Mouse (Mus musculus) MEL (cell line): ENCODE measurements around the gene Rab8b. TPM values are rescaled to one million over a fixed set of nuclear protein-coding genes. Genes with fewer than 3 reads are reported as not detected.
"Not testable (repeated sequence)": the region's sequence is repeated elsewhere in the genome, so short reads cannot be mapped to it uniquely, and the experiment has no call there.

Experiments
- DNase-seq: peaks from one replicate; pipeline ENCODE4 v3.0.0; 2011; ENCODE audit warnings: low read depth, low spot score
- H3K27ac ChIP-seq: 2 replicates; pipeline ENCODE4 v1.5.1; 2012; ENCODE audit warnings: low read depth, mild to moderate bottlenecking, control low read depth, low read length, moderate library complexity; ENCODE audit not compliant: control insufficient read depth
- H3K27me3 ChIP-seq, 2 experiments: fragments of 150-350 bp in 1 of 2; sonication (generic) in 1 of 2; 2 replicates each; pipeline ENCODE4 v1.6.1; 2012; ENCODE audit warnings: low read length in 2 of 2, mild to moderate bottlenecking in 2 of 2, improper control_type of control experiment in 1 of 2, moderate library complexity in 1 of 2; ENCODE audit not compliant: insufficient read depth in 2 of 2, control insufficient read depth in 1 of 2
- H3K36me3 ChIP-seq, 2 experiments: 2 replicates each; pipeline ENCODE4 v1.6.1; 2012 to 2014; ENCODE audit warnings: low read length in 2 of 2, improper control_type of control experiment in 1 of 2, inconsistent platforms in 1 of 2, mild to moderate bottlenecking in 1 of 2; ENCODE audit not compliant: insufficient read depth in 2 of 2, control insufficient read depth in 1 of 2
- H3K4me1 ChIP-seq, 2 experiments: fragments of 150-350 bp in 1 of 2; sonication (generic) in 1 of 2; 2 replicates each; pipeline ENCODE4 v1.6.1; 2012; ENCODE audit warnings: low read length in 2 of 2, improper control_type of control experiment in 1 of 2, mild to moderate bottlenecking in 1 of 2; ENCODE audit not compliant: insufficient read depth in 2 of 2, control insufficient read depth in 1 of 2
- H3K4me3 ChIP-seq, 2 experiments: fragments of 150-350 bp in 1 of 2; sonication (generic) in 1 of 2; 2 replicates each; pipeline ENCODE4 v1.5.1; 2012; ENCODE audit warnings: low read depth in 2 of 2, low read length in 2 of 2, mild to moderate bottlenecking in 2 of 2, moderate library complexity in 2 of 2, control low read depth in 1 of 2, improper control_type of control experiment in 1 of 2; ENCODE audit not compliant: control insufficient read depth in 1 of 2, insufficient read depth in 1 of 2
- H3K79me2 ChIP-seq: 2 replicates; pipeline ENCODE4 v1.6.1; 2012; ENCODE audit warnings: mild to moderate bottlenecking, low read length, moderate library complexity; ENCODE audit not compliant: control insufficient read depth, poor library complexity, insufficient read depth
- H3K9ac ChIP-seq: 2 replicates; pipeline ENCODE4 v1.6.1; 2012; ENCODE audit warnings: low read depth, mild to moderate bottlenecking, control low read depth, low read length, moderate library complexity; ENCODE audit not compliant: control insufficient read depth, poor library complexity, severe bottlenecking
- H3K9me3 ChIP-seq: fragments of 150-350 bp; sonication (generic); replicated peaks from 2 replicates; pipeline ENCODE4 v1.6.1; 2012; ENCODE audit warnings: mild to moderate bottlenecking, low read length, improper control_type of control experiment, moderate library complexity; ENCODE audit not compliant: insufficient read depth
- BHLHE40 ChIP-seq: IDR thresholded peaks from 2 replicates; pipeline ENCODE4 v1.6.1; 2012; ENCODE audit warnings: low read depth, mild to moderate bottlenecking, inconsistent platforms, low read length, improper control_type of control experiment, borderline replicate concordance
- ELF1 ChIP-seq: IDR thresholded peaks from 2 replicates; pipeline ENCODE4 v1.6.1; 2014; ENCODE audit warnings: low read depth, mild to moderate bottlenecking, inconsistent platforms, low read length, improper control_type of control experiment, moderate library complexity
- JUND ChIP-seq: IDR thresholded peaks from 2 replicates; pipeline ENCODE4 v1.6.1; 2011; ENCODE audit warnings: low read depth, mild to moderate bottlenecking, improper control_type of control experiment, low read length
- KAT2A ChIP-seq: conservative IDR thresholded peaks from 2 replicates; pipeline ENCODE4 v1.6.1; 2012; ENCODE audit warnings: low read depth, low read length, improper control_type of control experiment, inconsistent platforms
- MAX ChIP-seq: IDR thresholded peaks from 2 replicates; pipeline ENCODE4 v1.6.1; 2011; ENCODE audit warnings: low read length, improper control_type of control experiment
- NRF1 ChIP-seq: IDR thresholded peaks from 2 replicates; pipeline ENCODE4 v1.6.1; 2014; ENCODE audit warnings: low read depth, mild to moderate bottlenecking, inconsistent platforms, low read length, improper control_type of control experiment, moderate library complexity; ENCODE audit not compliant: poor library complexity, insufficient read depth, severe bottlenecking
- POLR2AphosphoS2 ChIP-seq: IDR thresholded peaks from 2 replicates; pipeline ENCODE4 v1.6.1; 2011; ENCODE audit warnings: low read length, improper control_type of control experiment
- RCOR1 ChIP-seq: IDR thresholded peaks from 2 replicates; pipeline ENCODE4 v1.6.1; 2012; ENCODE audit warnings: low read depth, mild to moderate bottlenecking, inconsistent platforms, low read length, improper control_type of control experiment
- SIN3A ChIP-seq: IDR thresholded peaks from 2 replicates; pipeline ENCODE4 v1.6.1; 2012; ENCODE audit warnings: low read length, improper control_type of control experiment, inconsistent platforms
- TAL1 ChIP-seq: IDR thresholded peaks from 2 replicates; pipeline ENCODE4 v1.6.1; 2012; ENCODE audit warnings: mild to moderate bottlenecking, inconsistent platforms, low read length, moderate library complexity, mixed read lengths
- UBTF ChIP-seq: IDR thresholded peaks from 2 replicates; pipeline ENCODE4 v1.6.1; 2012; ENCODE audit warnings: low read depth, mild to moderate bottlenecking, inconsistent platforms, low read length, improper control_type of control experiment, moderate library complexity, borderline replicate concordance; ENCODE audit not compliant: insufficient read depth
- USF1 ChIP-seq: IDR thresholded peaks from 2 replicates; pipeline ENCODE4 v1.6.1; 2014; ENCODE audit warnings: low read depth, mild to moderate bottlenecking, inconsistent platforms, low read length, improper control_type of control experiment, moderate library complexity
- ZMIZ1 ChIP-seq: IDR thresholded peaks from 2 replicates; pipeline ENCODE4 v1.6.1; 2012; ENCODE audit warnings: low read depth, mild to moderate bottlenecking, inconsistent platforms, low read length, improper control_type of control experiment, moderate library complexity
- polyA plus RNA-seq, 2 experiments: library from polyadenylated mRNA; stranded (reverse) in 1 of 2; unstranded in 1 of 2; fragments of >175 nt in 1 of 2; fragments of >200 nt in 1 of 2; gene quantifications; 2 replicates each; pipeline versions ENCODE4 v1.2.1 to v1.2.4; 2012; ENCODE audit warnings: low replicate concordance in 2 of 2, low read depth in 1 of 2; ENCODE audit not compliant: insufficient read length in 2 of 2, insufficient read depth in 1 of 2, missing spikeins in 1 of 2
- total RNA-seq: library from RNA; depleted of rRNA; stranded (reverse); fragments of 300-350 nt; gene quantifications from 2 replicates; pipeline ENCODE4 v1.2.3, GENCODE M21; 2012

The Rab8b gene
- total and polyA plus RNA-seq, 3 experiments = 16.1 to 16.4 TPM; not detected in 1

GRCm38 (mm10) chr9:66820996-66821395, 98.5 kb downstream of the Rab8b start:
- no peak overlapping the region for H3K4me3 ChIP-seq
- no peaks in the 10 kb centered on the region for H3K36me3 ChIP-seq
- TF ChIP-seq TAL1 (no peak), UBTF (no peak), SIN3A (no peak), POLR2AphosphoS2 (no peak), ELF1 (no peak), NRF1 (no peak), MAX (peak; percentile 69), ZMIZ1 (no peak), USF1 (peak; percentile 42; the same call in 1 of the 2 replicates)
- no peaks in the 10 kb centered on the region for H3K9me3 ChIP-seq
- no peak for DNase-seq
- no peak overlapping the region for H3K27ac ChIP-seq
- H3K4me1 ChIP-seq = no peaks in the 10 kb centered on the region
- H3K79me2 ChIP-seq = no peaks in the 10 kb centered on the region
- no peaks in the 10 kb centered on the region; a peak in 1 of 4 replicates for H3K27me3 ChIP-seq
- no peak overlapping the region for H3K9ac ChIP-seq

- Histone ChIP-seq H3K9me3 (no peaks in the 10 kb centered on the region), H3K27ac (no peak overlapping the region), H3K27me3 (peaks cover 4 to 34% of the 10 kb centered on the region in 2 experiments)
- TF ChIP-seq BHLHE40 = no peak
- TF ChIP-seq KAT2A = no peak
- no peak for TF ChIP-seq JUND
- TF ChIP-seq RCOR1 = no peak
- TF ChIP-seq, all 39 proteins: peak for 0
- DNase-seq = no peak
- Histone ChIP-seq H3K4me3 (no peak overlapping the region), H3K9ac (no peak overlapping the region), H3K4me1 (no peaks in the 10 kb centered on the region), H3K79me2 (no peaks in the 10 kb centered on the region), H3K36me3 (no peaks in the 10 kb centered on the region)
Observed at GRCm38 (mm10) chr9:66813392-66813791, 106.1 kb downstream of the Rab8b start.

- H3K9ac ChIP-seq, H3K9me3 ChIP-seq, H3K36me3 ChIP-seq, H3K4me1 ChIP-seq, H3K79me2 ChIP-seq, H3K4me3 ChIP-seq, H3K27me3 ChIP-seq, H3K27ac ChIP-seq, DNase-seq: not testable (repeated sequence)
Observed at GRCm38 (mm10) chr9:66805951-66806350, 113.5 kb downstream of the Rab8b start.
